ENCODE assay signal across 10 mouse cellular contexts in the genomic region with DNA sequence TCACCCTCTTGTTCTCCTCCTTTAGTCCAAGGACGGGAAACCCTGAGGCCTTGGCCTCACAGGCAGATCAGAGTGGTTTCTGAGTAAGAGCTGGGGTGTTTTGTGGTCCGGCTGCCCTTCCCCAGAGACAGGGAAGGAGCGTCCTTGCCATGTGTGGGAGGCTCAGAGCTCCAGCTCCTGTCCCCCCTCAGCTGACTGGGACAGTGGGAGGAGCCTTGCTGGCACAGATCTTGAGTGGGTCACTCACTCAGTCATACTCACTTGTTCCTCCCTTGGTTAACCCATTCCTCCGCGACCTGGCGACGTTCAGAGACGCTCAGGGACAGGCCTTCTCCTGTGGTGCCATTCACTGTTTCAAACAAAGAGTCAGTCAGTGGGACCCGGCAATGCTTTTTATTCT. TPM values are rescaled to one million over a fixed set of nuclear protein-coding genes. Genes with fewer than 3 reads are reported as not detected.
A peak's percentile ranks its signal among the peaks of the same experiment; 100 is the strongest.
DNase-seq lines count a peak whose midpoint lies in the region; ATAC-seq and TF ChIP-seq lines count a peak whose summit lies in the region.
"Had no signal": no experiment of that assay in that cellular context is flagged by ENCODE, and none has a peak within 500 bp of the region (broad histone marks: within the 10 kb centered on the region; RNA-seq: fewer than 3 reads in every experiment).

No protein-coding gene starts in this region.

- no peak for TF ChIP-seq CTCF in layer of hippocampus, adult 2 months (conservative IDR thresholded peaks at IDR 0.05)

- H3K27ac ChIP-seq in forebrain, embryonic 10.5 days: peak overlapping the region; percentile 78
- no peak overlapping the region for H3K27ac ChIP-seq in forebrain, embryonic 13.5 days
- no peak overlapping the region for H3K27ac ChIP-seq in layer of hippocampus, adult 2 months
- H3K27ac ChIP-seq in liver, embryonic 12.5 days: no peak overlapping the region
- H3K27ac ChIP-seq: embryonic facial prominence, embryonic 12.5 days; limb, embryonic 15.5 days had no signal

- no peak overlapping the region for H3K9ac ChIP-seq in forebrain, embryonic 13.5 days
- no peak overlapping the region for H3K9ac ChIP-seq in liver, embryonic 12.5 days
- H3K9ac ChIP-seq: embryonic facial prominence, embryonic 12.5 days; limb, embryonic 15.5 days had no signal

- WGBS in forebrain, embryonic 10.5 days: 27% methylated on average over 9 of the region's 9 CpGs
- WGBS in forebrain, embryonic 13.5 days: 19% methylated on average over 9 of the region's 9 CpGs
- WGBS in liver, embryonic 12.5 days (ENCODE audit: insufficient replicate concordance): 67% methylated on average over 9 of the region's 9 CpGs

- H3K4me2 ChIP-seq in forebrain, embryonic 13.5 days: no peak overlapping the region
- no peak overlapping the region for H3K4me2 ChIP-seq in liver, embryonic 12.5 days
- H3K4me2 ChIP-seq: embryonic facial prominence, embryonic 12.5 days; limb, embryonic 15.5 days had no signal

- H3K4me3 ChIP-seq in forebrain, embryonic 10.5 days: no peak overlapping the region
- no peak overlapping the region for H3K4me3 ChIP-seq in forebrain, embryonic 13.5 days
- no peak overlapping the region for H3K4me3 ChIP-seq in layer of hippocampus, adult 2 months
- no peak overlapping the region for H3K4me3 ChIP-seq in liver, embryonic 12.5 days
- H3K4me3 ChIP-seq: embryonic facial prominence, embryonic 12.5 days; limb, embryonic 15.5 days had no signal

- no peak for ATAC-seq in forebrain, embryonic 13.5 days
- ATAC-seq in liver, embryonic 12.5 days: no peak

- H3K4me1 ChIP-seq in forebrain, embryonic 10.5 days: peaks cover 48% of the 10 kb centered on the region
- H3K4me1 ChIP-seq in forebrain, embryonic 13.5 days: peaks cover 30% of the 10 kb centered on the region
- 0 out of 2 replicates have a peak, but pooled peaks cover 6% of the 10 kb centered on the region for H3K4me1 ChIP-seq in liver, embryonic 12.5 days

- H3K36me3 ChIP-seq in forebrain, embryonic 10.5 days (replicated peaks): no peaks in the 10 kb centered on the region
- no peaks in the 10 kb centered on the region for H3K36me3 ChIP-seq in forebrain, embryonic 13.5 days (ENCODE audit: poor library complexity, severe bottlenecking)
- no peaks in the 10 kb centered on the region for H3K36me3 ChIP-seq in liver, embryonic 12.5 days
- H3K36me3 ChIP-seq: embryonic facial prominence, embryonic 12.5 days had no signal

- no peak for DNase-seq in forebrain, embryonic 10.5 days (ENCODE audit: extremely low spot score, low spot score)
- DNase-seq in layer of hippocampus, postnatal 10 days (ENCODE audit: low spot score in 2 of 2): peak; percentile 26 to 28
- DNase-seq in layer of hippocampus, adult 2 months (ENCODE audit: low spot score in 2 of 2): no peak
- DNase-seq in adrenal gland, postnatal 36 days: peak; percentile 88
- peak; percentile 35 to 36 for DNase-seq in lung, postnatal 4 days
- DNase-seq in urinary bladder, adult 18-20 months (ENCODE audit: low spot score in 2 of 2): no peak

- no peaks in the 10 kb centered on the region for H3K9me3 ChIP-seq in forebrain, embryonic 10.5 days
- H3K9me3 ChIP-seq in forebrain, embryonic 13.5 days (replicated peaks): no peaks in the 10 kb centered on the region
- no peaks in the 10 kb centered on the region for H3K9me3 ChIP-seq in liver, embryonic 12.5 days (replicated peaks)
- H3K9me3 ChIP-seq: embryonic facial prominence, embryonic 12.5 days; limb, embryonic 15.5 days had no signal

- H3K27me3 ChIP-seq in forebrain, embryonic 10.5 days (ENCODE audit: poor library complexity, severe bottlenecking): no peaks in the 10 kb centered on the region
- no peaks in the 10 kb centered on the region for H3K27me3 ChIP-seq in forebrain, embryonic 13.5 days
- H3K27me3 ChIP-seq in liver, embryonic 12.5 days (replicated peaks): no peaks in the 10 kb centered on the region
- H3K27me3 ChIP-seq: embryonic facial prominence, embryonic 12.5 days; limb, embryonic 15.5 days had no signal

RNA-seq across cellular contexts. Expression of gene Npl, which starts 14.2 kb away (rescaled TPM):
- 13.3 and 13.5 TPM in 2 replicates for polyA plus RNA-seq in forebrain, embryonic 10.5 days (2016; fragmentation: Nextera tagmentation; extraction: Ambion mirVana)
- polyA plus RNA-seq in forebrain, embryonic 13.5 days (2015; fragmentation: Nextera tagmentation; extraction: Ambion mirVana): 6.6 and 7.8 TPM in 2 replicates
- 1 to 10 TPM; 6.6 TPM for total RNA-seq in layer of hippocampus, postnatal 10 days (2021)
- total RNA-seq in layer of hippocampus, adult 2 months (2021): 1 to 10 TPM; 4.2 to 4.9 TPM
- 1 to 10 TPM; 4.2 to 7.6 TPM for total RNA-seq in adrenal gland, postnatal 36 days (2021)
- 8.6 and 9.5 TPM in 2 replicates for polyA plus RNA-seq in liver, embryonic 12.5 days (2016; fragmentation: Nextera tagmentation; extraction: Ambion mirVana)

RNA-seq across cellular contexts. Expression of gene Dhx9, which starts 48.2 kb away (rescaled TPM):
- 48.1 and 49.5 TPM in 2 replicates for polyA plus RNA-seq in forebrain, embryonic 10.5 days (2016; fragmentation: Nextera tagmentation; extraction: Ambion mirVana)
- 55.5 and 59.0 TPM in 2 replicates for polyA plus RNA-seq in forebrain, embryonic 13.5 days (2015; fragmentation: Nextera tagmentation; extraction: Ambion mirVana)
- 100 to 1,000 TPM; 132 to 140 TPM for total RNA-seq in layer of hippocampus, postnatal 10 days (2021)
- total RNA-seq in layer of hippocampus, adult 2 months (2021): 100 to 1,000 TPM; 118 to 120 TPM
- 100 to 1,000 TPM; 117 to 119 TPM for total RNA-seq in adrenal gland, postnatal 36 days (2021)
- polyA plus RNA-seq in liver, embryonic 12.5 days (2016; fragmentation: Nextera tagmentation; extraction: Ambion mirVana): 20.5 and 21.4 TPM in 2 replicates

Comparison
In these comparisons a context has a peak if more than half of its experiments do, and no peak if none do; other contexts are left out.
1. DNase-seq: peak in layer of hippocampus, postnatal 10 days (2 of 2), adrenal gland, postnatal 36 days (2 of 2) and lung, postnatal 4 days (2 of 2); none in forebrain, embryonic 10.5 days (single experiment), layer of hippocampus, adult 2 months (0 of 2) and urinary bladder, adult 18-20 months (0 of 2).